Comparison of ENCODE assay signal across 8 mouse cellular contexts in the genomic region with DNA sequence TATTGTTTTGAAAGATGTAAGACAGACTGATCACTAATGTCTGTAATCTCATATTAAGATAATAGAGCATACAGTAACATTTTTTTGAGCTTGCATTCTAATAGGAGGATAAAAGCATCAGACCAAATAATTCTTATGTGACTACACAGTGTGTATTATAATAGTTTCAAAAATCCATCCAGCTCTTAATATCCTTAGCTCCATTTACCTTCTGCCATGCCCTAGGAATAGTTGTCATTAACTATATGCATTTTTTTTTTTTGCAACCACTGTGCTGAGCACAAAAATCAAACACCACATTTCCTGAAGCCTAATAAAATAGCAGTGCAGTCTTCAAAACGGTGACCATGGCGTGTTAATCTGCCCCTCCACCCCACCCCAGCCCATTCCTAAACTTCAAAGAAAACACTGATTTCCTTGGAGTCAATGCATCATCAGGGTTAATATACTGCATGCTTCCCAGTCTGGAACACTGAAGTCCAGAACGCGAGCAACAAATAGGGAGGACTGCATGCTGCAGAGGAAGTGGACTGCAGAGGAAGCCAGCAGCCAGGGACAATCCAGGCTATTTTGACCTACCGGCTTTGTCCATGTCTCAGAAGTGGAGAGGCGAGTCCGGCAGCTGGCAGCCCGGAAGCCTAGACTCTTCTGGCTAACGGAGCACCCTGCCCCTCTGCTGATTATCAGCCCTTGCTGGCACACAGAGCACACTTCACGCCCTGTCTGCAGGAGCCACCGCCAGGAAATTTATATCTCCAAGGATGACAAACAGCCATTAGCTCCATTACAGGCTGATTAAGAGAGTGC.
DNase-seq lines count a peak whose midpoint lies in the region; ATAC-seq lines count a peak whose summit lies in the region.

No protein-coding gene starts in this region.

- WGBS in embryonic facial prominence, embryonic 14.5 days: 11% methylated on average over 10 of the region's 11 CpGs
- 5% methylated on average over 11 of the region's 11 CpGs for WGBS in stomach, embryonic 14.5 days

- ATAC-seq in embryonic facial prominence, embryonic 14.5 days (ENCODE audit: low read depth): peak; percentile 81
- peak; percentile 95 for ATAC-seq in megakaryocyte progenitor cell, adult 5-6 weeks (replicated peaks; ENCODE audit: poor library complexity)
- ATAC-seq in stomach, embryonic 14.5 days (ENCODE audit: insufficient number of reproducible peaks, insufficient read depth, low FRiP score, low read depth): peak; percentile 56; the same call in 1 of the 2 replicates

- H3K4me3 ChIP-seq in embryonic facial prominence, embryonic 14.5 days (ENCODE audit: low read depth, low read length): peak overlapping the region; percentile 24
- peak overlapping the region; percentile 24 for H3K4me3 ChIP-seq in stomach, embryonic 14.5 days (ENCODE audit: low read depth, low read length)

- H3K36me3 ChIP-seq in embryonic facial prominence, embryonic 14.5 days (ENCODE audit: control insufficient read depth, insufficient read depth, low read length): no peaks in the 10 kb centered on the region
- H3K36me3 ChIP-seq in stomach, embryonic 14.5 days (ENCODE audit: control insufficient read depth, insufficient read depth, low read length): no peaks in the 10 kb centered on the region

- H3K27me3 ChIP-seq in embryonic facial prominence, embryonic 14.5 days (replicated peaks; ENCODE audit: control insufficient read depth, insufficient read depth, low read length): no peaks in the 10 kb centered on the region
- no peaks in the 10 kb centered on the region for H3K27me3 ChIP-seq in stomach, embryonic 14.5 days (ENCODE audit: control insufficient read depth, insufficient read depth, low read length)

- H3K9ac ChIP-seq in embryonic facial prominence, embryonic 14.5 days (ENCODE audit: low read depth, low read length): peak overlapping the region; percentile 54
- peak overlapping the region; percentile 48 for H3K9ac ChIP-seq in stomach, embryonic 14.5 days (replicated peaks; ENCODE audit: low read depth, low read length)

- H3K4me1 ChIP-seq in embryonic facial prominence, embryonic 14.5 days (ENCODE audit: control insufficient read depth, insufficient read depth, low read length): peaks cover 11% of the 10 kb centered on the region; the same call in 1 of the 2 replicates
- peaks cover 5% of the 10 kb centered on the region; the same call in 1 of the 2 replicates for H3K4me1 ChIP-seq in stomach, embryonic 14.5 days (ENCODE audit: control insufficient read depth, insufficient read depth, low read length)

- peak; percentile 28 for DNase-seq in left cerebral cortex, postnatal 4 days
- no peak for DNase-seq in left cerebral cortex, adult 11 months (ENCODE audit: low spot score)
- peak; percentile 48 for DNase-seq in embryonic facial prominence, embryonic 14.5 days (ENCODE audit: low spot score)
- peak; percentile 24 to 25 for DNase-seq in heart, postnatal 36 days
- peak; percentile 19 for DNase-seq in layer of hippocampus, postnatal 36 days
- no peak for DNase-seq in c-Kit-positive CD71-positive TER-119-positive erythroid progenitor cells, embryonic 14.5 days (ENCODE audit: low spot score)

- no peaks in the 10 kb centered on the region for H3K9me3 ChIP-seq in embryonic facial prominence, embryonic 14.5 days (ENCODE audit: control insufficient read depth, low read length)
- H3K9me3 ChIP-seq in stomach, embryonic 14.5 days (ENCODE audit: control insufficient read depth, low read depth, low read length): no peaks in the 10 kb centered on the region

- H3K4me2 ChIP-seq in embryonic facial prominence, embryonic 14.5 days (ENCODE audit: low read depth, low read length): peak overlapping the region; percentile 47
- peak overlapping the region; percentile 45 for H3K4me2 ChIP-seq in stomach, embryonic 14.5 days (replicated peaks; ENCODE audit: low read depth, low read length)

- intact Hi-C loops in left cerebral cortex, postnatal 4 days (cut with DNase I): no loop called here
- intact Hi-C loops in heart, postnatal 36 days (cut with DNase I): no loop called here

- 0 out of 2 replicates have a peak overlapping the region, but pooled peaks have one; percentile 36 for H3K27ac ChIP-seq in embryonic facial prominence, embryonic 14.5 days (replicated peaks; ENCODE audit: low read depth, low read length)
- peak overlapping the region; percentile 87 for H3K27ac ChIP-seq in stomach, embryonic 14.5 days (ENCODE audit: low read length)

Comparison
In these comparisons a context has a peak if more than half of its experiments do, and no peak if none do; other contexts are left out.
1. DNase-seq: peak in left cerebral cortex, postnatal 4 days (single experiment), embryonic facial prominence, embryonic 14.5 days (single experiment), heart, postnatal 36 days (2 of 2) and layer of hippocampus, postnatal 36 days (2 of 2); none in left cerebral cortex, adult 11 months (single experiment) and c-Kit-positive CD71-positive TER-119-positive erythroid progenitor cells, embryonic 14.5 days (single experiment).
2. Peak in every context shown above with its lines, with median percentiles within 50 percentile points of each other: ATAC-seq.